Mouse (Mus musculus) testis, adult 2 months (tissue): ENCODE measurements around the gene Ralgapa2.

ENCODE experiments used
- CTCF ChIP-seq: fragments of 200-500 bp; IDR thresholded peaks from 2 replicates; pipeline ENCODE4 v1.5.1; 2012; ENCODE audit warnings: low read depth, mild to moderate bottlenecking, inconsistent platforms, low read length, moderate library complexity; ENCODE audit not compliant: control insufficient read depth, insufficient read depth, insufficient replicate concordance
- POLR2A ChIP-seq: fragments of 200-500 bp; IDR thresholded peaks from 2 replicates; pipeline ENCODE4 v1.6.1; 2012; ENCODE audit warnings: low read depth, mild to moderate bottlenecking, inconsistent platforms, low read length, moderate library complexity; ENCODE audit not compliant: control insufficient read depth

- TF ChIP-seq POLR2A: no peak
- TF ChIP-seq CTCF: no peak
Observed at GRCm38 (mm10) chr2:146511401-146511865, 711 bp downstream of the Ralgapa2 start.
